Mouse (Mus musculus) embryo, embryonic 11 days (tissue): Measurements from ENCODE around the gene Gm6676.
A peak's percentile ranks its signal among the peaks of the same experiment; 100 is the strongest.
"Not testable (repeated sequence)": the region's sequence is repeated elsewhere in the genome, so short reads cannot be mapped to it uniquely, and the experiment has no call there.

Experiments
- DNase-seq: peaks from one replicate; pipeline ENCODE4 v3.0.0-alpha.2; 2015

Gm6676 gene

DNA sequence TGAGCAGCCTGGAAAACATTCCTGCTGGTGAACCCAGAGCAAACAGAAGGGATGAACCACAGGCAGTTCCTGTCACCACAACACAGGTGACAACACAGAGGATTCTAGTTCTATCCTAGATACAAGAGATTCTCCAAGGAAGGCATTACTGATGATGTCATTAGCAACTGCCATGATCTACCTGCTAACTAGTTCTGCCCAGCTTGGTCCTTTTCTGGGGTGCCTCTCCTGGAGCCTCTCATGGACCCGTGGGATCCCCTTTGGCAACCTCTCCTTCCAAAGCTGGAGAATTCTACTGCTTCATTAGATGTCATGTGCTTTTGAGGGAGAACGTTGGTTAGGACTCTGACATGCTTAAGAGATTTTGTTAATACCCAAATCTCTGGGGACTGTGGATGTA lies at the start of gene Gm6676:
TSS of gene Gm6676 (minus strand) at position 101 of the 400 bp plus-strand sequence.
- not testable (repeated sequence) for DNase-seq

DNA sequence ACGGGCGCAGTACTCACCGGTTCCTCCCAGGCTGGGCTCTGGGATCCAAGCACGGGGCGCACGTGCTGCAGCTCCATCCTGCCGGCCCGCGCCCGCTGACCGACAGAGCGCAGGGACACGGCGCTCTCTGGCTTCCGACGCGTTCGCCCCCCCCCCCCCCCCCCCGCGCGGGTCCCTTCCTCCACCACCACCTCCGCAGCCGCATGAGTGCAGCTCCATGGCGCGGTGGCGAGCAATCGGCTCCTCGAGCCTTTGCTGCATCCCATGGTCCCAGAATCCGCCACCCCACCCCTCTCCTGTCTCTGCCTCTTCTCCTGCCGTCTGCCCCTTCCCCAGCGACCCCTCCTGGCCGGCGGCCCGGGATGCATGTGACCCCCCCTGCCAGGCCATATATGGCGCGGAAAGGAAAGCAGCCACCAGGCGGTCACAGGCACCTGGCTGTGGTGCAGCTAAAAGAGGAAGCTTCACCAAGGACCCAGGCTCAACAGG lies 49.3 kb upstream of the Gm6676 start, which contains the start of gene Gm3512:
TSS of gene Gm3512 (minus strand) at position 51 of the 489 bp plus-strand sequence.
- DNase-seq, result not testable (repeated sequence)

DNA sequence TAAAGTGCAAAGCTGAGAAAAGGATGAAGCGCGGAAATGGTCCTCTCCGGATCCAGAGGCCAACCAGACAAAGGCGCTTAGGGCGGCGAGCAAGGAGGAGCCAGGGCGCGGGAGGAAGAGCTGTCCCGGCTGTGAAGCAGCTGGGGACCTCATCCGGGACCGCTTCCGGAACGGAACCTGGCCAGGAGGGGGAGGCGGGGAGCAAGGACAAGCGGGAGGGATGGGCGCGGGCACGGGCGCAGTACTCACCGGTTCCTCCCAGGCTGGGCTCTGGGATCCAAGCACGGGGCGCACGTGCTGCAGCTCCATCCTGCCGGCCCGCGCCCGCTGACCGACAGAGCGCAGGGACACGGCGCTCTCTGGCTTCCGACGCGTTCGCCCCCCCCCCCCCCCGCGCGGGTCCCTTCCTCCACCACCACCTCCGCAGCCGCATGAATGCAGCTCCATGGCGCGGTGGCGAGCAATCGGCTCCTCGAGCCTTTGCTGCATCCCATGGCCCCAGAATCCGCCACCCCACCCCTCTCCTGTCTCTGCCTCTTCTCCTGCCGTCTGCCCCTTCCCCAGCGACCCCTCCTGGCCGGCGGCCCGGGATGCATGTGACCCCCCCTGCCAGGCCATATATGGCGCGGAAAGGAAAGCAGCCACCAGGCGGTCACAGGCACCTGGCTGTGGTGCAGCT lies 19.9 kb downstream of the Gm6676 start:
- DNase-seq, result peak; percentile 47

DNA sequence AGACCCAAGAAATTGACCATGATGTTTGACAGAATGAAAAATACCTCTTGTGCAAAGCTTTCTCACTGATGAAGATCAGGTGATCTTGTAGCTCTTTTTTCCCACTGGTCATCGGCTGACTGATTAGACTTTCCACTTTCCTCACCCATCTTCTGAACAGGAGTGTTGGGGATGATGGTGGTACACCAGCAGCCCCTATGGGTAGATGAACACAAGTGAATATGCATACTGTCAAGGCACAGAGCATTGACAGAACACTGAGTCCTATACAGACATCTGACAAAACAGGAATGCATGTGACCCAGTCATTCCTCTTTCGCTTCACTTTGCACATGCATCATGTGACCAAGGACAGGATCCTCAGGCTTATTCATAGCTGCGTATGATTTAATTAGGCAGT lies 24.7 kb downstream of the Gm6676 start, which contains the start of gene Gm3696:
TSS of gene Gm3696 (minus strand) at position 101 of the 400 bp plus-strand sequence.
- DNase-seq, result not testable (repeated sequence)
